Mouse (Mus musculus) stomach, embryonic 14.5 days (tissue): ENCODE measurements at regions not wholly inside any gene's neighbourhood (a gene's known extent, or its start where the extent isn't known, plus 50 kb on each side); places are given as distances from the start of the nearest gene placed in this dataset.
A peak's percentile ranks its signal among the peaks of the same experiment; 100 is the strongest.

Experiments
- ATAC-seq: fragments of 200-750 bp; cut with Nextera tagmentation; 2 replicates; pipeline ENCODE4 v1.8.0; 2017; ENCODE audit warnings: low read depth, moderate TSS enrichment; ENCODE audit not compliant: insufficient number of reproducible peaks, insufficient read depth, low FRiP score
- H3K27ac ChIP-seq: fragments of 300-500 bp; sonication (generic); 2 replicates; pipeline ENCODE4 v1.5.1; 2014; ENCODE audit warnings: mild to moderate bottlenecking, low read length, moderate library complexity, mixed read lengths
- H3K27me3 ChIP-seq: fragments of 300-500 bp; sonication (generic); 2 replicates; pipeline ENCODE4 v1.6.1; 2014; ENCODE audit warnings: low read length, control low read depth, mixed read lengths; ENCODE audit not compliant: control insufficient read depth, insufficient read depth
- H3K36me3 ChIP-seq: fragments of 300-500 bp; sonication (generic); 2 replicates; pipeline ENCODE4 v1.6.1; 2014; ENCODE audit warnings: mild to moderate bottlenecking, control low read depth, low read length, moderate library complexity, mixed read lengths; ENCODE audit not compliant: control insufficient read depth, insufficient read depth
- H3K4me1 ChIP-seq: fragments of 300-500 bp; sonication (generic); 2 replicates; pipeline ENCODE4 v1.6.1; 2014; ENCODE audit warnings: low read length, control low read depth, mixed read lengths; ENCODE audit not compliant: control insufficient read depth, insufficient read depth
- H3K4me2 ChIP-seq: fragments of 300-500 bp; sonication (generic); replicated peaks from 2 replicates; pipeline ENCODE4 v1.6.1; 2014; ENCODE audit warnings: low read depth, low read length, control low read depth
- H3K4me3 ChIP-seq: fragments of 300-500 bp; sonication (generic); 2 replicates; pipeline ENCODE4 v1.5.1; 2014; ENCODE audit warnings: low read depth, low read length, control low read depth
- H3K9ac ChIP-seq: fragments of 300-500 bp; sonication (generic); replicated peaks from 2 replicates; pipeline ENCODE4 v1.6.1; 2014; ENCODE audit warnings: low read depth, mild to moderate bottlenecking, control low read depth, low read length, moderate library complexity, mixed read lengths
- H3K9me3 ChIP-seq: fragments of 300-500 bp; sonication (generic); 2 replicates; pipeline ENCODE4 v1.6.1; 2016; ENCODE audit warnings: low read depth, low read length, control low read depth; ENCODE audit not compliant: control insufficient read depth
- WGBS: fragments of 180-500 bp; shearing (Covaris S2); extraction: QIAGEN DNeasy Blood & Tissue Kit; methylation state at CpG from one replicate; pipeline ENCODE4 v1.1.7; 2014; 5-methylcytosine and 5-hydroxymethylcytosine counted together

DNA sequence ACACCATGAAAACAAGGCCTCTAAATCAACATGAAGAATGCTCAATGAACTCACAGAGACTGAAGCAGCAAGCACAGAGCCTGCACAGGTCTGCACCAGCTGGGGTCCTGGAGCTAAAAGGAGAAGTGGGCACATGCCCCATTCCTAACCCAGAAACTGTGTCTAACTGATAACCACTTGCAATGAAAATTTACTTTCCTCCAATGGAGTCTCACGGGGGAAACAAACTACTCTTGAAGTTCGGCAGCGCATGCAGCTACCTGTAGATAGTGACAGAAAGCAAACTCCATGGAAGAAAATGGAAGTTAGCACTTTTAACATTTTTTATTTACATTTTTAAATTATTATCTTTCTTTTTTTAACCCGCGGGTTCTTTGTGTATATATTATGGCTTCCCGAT lies 76.8 kb upstream of the Akap6 start:
- no peak overlapping the region for H3K4me2 ChIP-seq
- H3K4me1 ChIP-seq: 0 out of 2 replicates have a peak, but pooled peaks cover 2% of the 10 kb centered on the region
- H3K9ac ChIP-seq: no peak overlapping the region
- ATAC-seq: no peak
- no peak overlapping the region for H3K4me3 ChIP-seq
- no peak overlapping the region for H3K27ac ChIP-seq
- H3K36me3 ChIP-seq: no peaks in the 10 kb centered on the region
- no peaks in the 10 kb centered on the region for H3K9me3 ChIP-seq
- no peaks in the 10 kb centered on the region for H3K27me3 ChIP-seq
- WGBS: 82% methylated on average over 6 of the region's 6 CpGs

GRCm38 (mm10) chr12:52623416-52624108 lies 75.6 kb upstream of the Akap6 start:
- Histone ChIP-seq H3K9me3 (no peaks in the 10 kb centered on the region), H3K4me3 (no peak overlapping the region), H3K4me1 (0 out of 2 replicates have a peak, but pooled peaks cover 2% of the 10 kb centered on the region), H3K4me2 (no peak overlapping the region), H3K36me3 (no peaks in the 10 kb centered on the region), H3K9ac (no peak overlapping the region), H3K27ac (no peak overlapping the region), H3K27me3 (no peaks in the 10 kb centered on the region)
- WGBS: 58% methylated on average over 10 of the region's 10 CpGs
- no peak for ATAC-seq

GRCm38 (mm10) chr12:52624871-52625270 lies 74.3 kb upstream of the Akap6 start:
- H3K27me3 ChIP-seq: no peaks in the 10 kb centered on the region
- H3K9ac ChIP-seq: no peak overlapping the region
- no peaks in the 10 kb centered on the region for H3K9me3 ChIP-seq
- no peaks in the 10 kb centered on the region for H3K36me3 ChIP-seq
- 0 out of 2 replicates have a peak, but pooled peaks cover 2% of the 10 kb centered on the region for H3K4me1 ChIP-seq
- H3K27ac ChIP-seq: no peak overlapping the region
- no peak overlapping the region for H3K4me3 ChIP-seq
- ATAC-seq: no peak
- WGBS: 61% methylated on average over 1 of the region's 1 CpGs
- no peak overlapping the region for H3K4me2 ChIP-seq

DNA sequence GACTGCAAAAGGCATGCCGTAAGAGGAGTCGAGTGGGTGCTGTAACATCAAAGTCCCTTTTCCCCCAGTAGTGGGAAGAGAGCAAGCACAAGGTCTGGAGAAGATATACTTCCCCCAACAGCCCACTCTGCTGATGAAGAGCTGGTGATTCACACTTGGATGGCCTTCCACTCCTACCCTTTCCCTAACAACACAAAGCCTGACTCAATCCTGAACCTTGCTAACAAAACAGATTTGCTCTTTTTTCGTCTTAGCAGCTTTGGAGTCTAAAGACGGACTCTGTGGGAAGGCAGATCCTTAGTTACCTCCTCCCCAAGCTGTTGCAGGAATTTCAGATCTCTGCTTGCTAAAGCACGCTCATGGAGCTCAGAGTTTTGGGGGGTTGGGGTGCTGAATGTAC lies 70.4 kb upstream of the Akap6 start:
- Histone ChIP-seq H3K9ac (no peak overlapping the region), H3K9me3 (no peaks in the 10 kb centered on the region), H3K4me2 (no peak overlapping the region), H3K27me3 (no peaks in the 10 kb centered on the region), H3K27ac (no peak overlapping the region), H3K4me1 (no peaks in the 10 kb centered on the region), H3K4me3 (no peak overlapping the region), H3K36me3 (no peaks in the 10 kb centered on the region)
- 51% methylated on average over 5 of the region's 5 CpGs for WGBS
- no peak for ATAC-seq

- H3K4me3 ChIP-seq: no peak overlapping the region
- no peak for ATAC-seq
- H3K36me3 ChIP-seq: no peaks in the 10 kb centered on the region
- H3K9me3 ChIP-seq: no peaks in the 10 kb centered on the region
- H3K27me3 ChIP-seq: no peaks in the 10 kb centered on the region
- H3K9ac ChIP-seq: no peak overlapping the region
- H3K4me1 ChIP-seq: peaks cover 10% of the 10 kb centered on the region
- no peak overlapping the region for H3K27ac ChIP-seq
- H3K4me2 ChIP-seq: no peak overlapping the region
- WGBS: 42% methylated on average over 8 of the region's 8 CpGs
These were observed 63.9 kb upstream of the Akap6 start for GRCm38 (mm10) chr12:52635121-52635878.

DNA sequence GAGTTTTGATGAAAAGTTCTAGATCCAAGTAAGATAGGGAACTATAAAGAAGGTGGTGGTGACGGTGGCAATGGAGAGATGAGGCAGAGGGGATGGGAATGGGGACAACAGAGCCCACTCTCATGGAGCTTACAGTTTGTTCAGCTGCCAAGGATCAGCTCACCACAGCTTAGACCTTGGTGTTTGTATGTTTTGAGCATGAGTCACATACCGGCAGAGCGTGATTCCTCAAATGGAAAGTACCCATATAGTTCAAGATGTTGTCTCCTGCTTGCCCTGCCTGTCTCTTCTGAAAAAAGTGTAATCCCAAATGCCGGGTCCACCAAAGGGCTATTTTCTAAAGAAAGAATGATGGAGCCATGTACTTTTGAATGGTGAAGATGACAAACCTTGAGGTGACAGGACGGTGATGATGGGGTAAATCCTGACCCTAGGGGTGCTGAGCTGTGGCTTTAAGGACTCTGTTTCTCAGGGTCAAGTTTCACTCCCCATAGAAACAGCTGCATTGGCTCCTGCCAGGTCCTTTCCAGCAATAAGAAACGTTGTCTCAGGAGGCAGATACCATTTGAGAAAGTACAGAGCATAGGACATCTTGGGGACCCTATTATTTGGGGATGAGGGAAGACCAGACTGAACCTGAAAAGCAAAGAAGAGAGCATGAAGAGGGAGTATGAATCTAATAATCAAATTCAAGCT lies 62.8 kb upstream of the Akap6 start:
- Histone ChIP-seq H3K4me1 (peaks cover 10% of the 10 kb centered on the region), H3K27ac (no peak overlapping the region), H3K4me2 (no peak overlapping the region), H3K4me3 (no peak overlapping the region), H3K27me3 (no peaks in the 10 kb centered on the region), H3K9me3 (no peaks in the 10 kb centered on the region), H3K9ac (no peak overlapping the region), H3K36me3 (no peaks in the 10 kb centered on the region)
- WGBS: 66% methylated on average over 6 of the region's 6 CpGs
- no peak for ATAC-seq

DNA sequence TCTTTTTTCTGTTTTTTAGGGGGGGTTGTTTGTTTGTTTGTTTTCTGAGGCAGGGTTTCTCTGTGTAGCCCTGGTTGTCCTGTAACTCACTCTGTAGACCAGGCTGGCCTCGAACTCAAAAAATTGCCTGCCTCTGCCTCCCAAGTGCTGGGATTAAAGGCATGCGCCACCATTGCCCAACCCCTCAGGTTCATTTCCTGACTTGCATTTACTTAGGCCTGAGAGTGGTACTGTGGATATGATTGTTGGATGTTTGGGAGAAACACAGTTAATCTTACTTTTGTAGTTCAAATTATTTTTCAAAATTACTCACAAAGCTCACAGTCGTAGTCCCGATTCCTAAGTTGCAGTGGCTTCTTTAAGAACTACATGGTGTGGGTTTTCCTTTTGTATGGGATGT lies 62.3 kb upstream of the Akap6 start:
- ATAC-seq: no peak
- Histone ChIP-seq H3K36me3 (no peaks in the 10 kb centered on the region), H3K27me3 (no peaks in the 10 kb centered on the region), H3K4me2 (no peak overlapping the region), H3K4me1 (peaks cover 10% of the 10 kb centered on the region), H3K4me3 (no peak overlapping the region), H3K27ac (no peak overlapping the region), H3K9ac (no peak overlapping the region), H3K9me3 (no peaks in the 10 kb centered on the region)
- 93% methylated on average over 4 of the region's 4 CpGs for WGBS

- H3K9ac ChIP-seq: no peak overlapping the region
- H3K4me2 ChIP-seq: no peak overlapping the region
- no peaks in the 10 kb centered on the region for H3K27me3 ChIP-seq
- no peaks in the 10 kb centered on the region for H3K9me3 ChIP-seq
- no peak for ATAC-seq
- H3K36me3 ChIP-seq: no peaks in the 10 kb centered on the region
- H3K4me3 ChIP-seq: no peak overlapping the region
- peaks cover 10% of the 10 kb centered on the region for H3K4me1 ChIP-seq
- WGBS: 54% methylated on average over 14 of the region's 14 CpGs
- peak overlapping the region; percentile 58; the same call in 1 of the 2 replicates for H3K27ac ChIP-seq
These were observed 61.5 kb upstream of the Akap6 start for GRCm38 (mm10) chr12:52637506-52638249.
